Mouse (Mus musculus): ENCODE data around the gene Sufu. TPM values are rescaled to one million over a fixed set of nuclear protein-coding genes. Genes with fewer than 3 reads are reported as not detected.

Gene Sufu
- polyA plus RNA-seq, 1 experiment, result 18.6 TPM

DNA sequence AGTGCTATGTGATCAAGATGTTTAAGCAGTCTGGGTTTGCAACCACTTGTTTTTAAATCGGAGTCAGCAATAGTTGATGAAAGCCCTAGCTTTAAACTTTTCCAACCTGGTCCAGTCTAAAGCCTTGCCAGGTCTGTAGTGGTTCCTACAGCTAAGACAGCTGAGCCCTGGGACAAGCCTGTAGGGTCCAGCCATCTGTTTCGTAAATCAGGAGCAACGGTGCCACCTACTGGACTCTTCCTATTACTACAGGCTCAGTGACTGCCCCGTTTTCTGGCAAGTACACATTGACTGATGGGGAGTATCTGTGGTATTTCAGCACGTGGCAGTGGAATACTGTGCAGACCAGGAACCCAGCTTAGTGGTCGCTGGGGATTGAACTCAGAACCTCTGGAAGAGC is 47.5 kb downstream of the Sufu start:
- peak; percentile 35; the same call in 1 of the 2 replicates for TF ChIP-seq CTCF (IDR thresholded peaks at IDR 0.05; ENCODE audit: extremely low read depth, insufficient read depth, insufficient read length, insufficient replicate concordance)
- no peak for TF ChIP-seq POLR2A (IDR thresholded peaks at IDR 0.05; ENCODE audit: low read depth, low read length)
- Histone ChIP-seq H3K4me1 (ENCODE audit: control insufficient read depth, insufficient read depth, insufficient read length) (no peaks in the 10 kb centered on the region; the same call in 1 of the 2 replicates), H3K27ac (ENCODE audit: insufficient read depth, low read length) (no peak overlapping the region), H3K27me3 (ENCODE audit: control insufficient read depth, insufficient read depth, low read length) (no peaks in the 10 kb centered on the region), H3K36me3 (ENCODE audit: control insufficient read depth, insufficient read depth, low read length) (no peaks in the 10 kb centered on the region), H3K4me3 (ENCODE audit: extremely low read depth, insufficient read depth, insufficient read length) (no peak overlapping the region)
- 24% methylated on average over 6 of the region's 6 CpGs for WGBS
- peak; percentile 47 to 53 for DNase-seq (ENCODE audit: low read depth in 1 of 2, low spot score in 2 of 2)

- H3K4me1 ChIP-seq (ENCODE audit: control insufficient read depth, insufficient read depth, insufficient read length), result no peaks in the 10 kb centered on the region; the same call in 1 of the 2 replicates
- DNase-seq (ENCODE audit: low read depth in 1 of 2, low spot score in 2 of 2), result no peak
- TF ChIP-seq CTCF (IDR thresholded peaks at IDR 0.05; ENCODE audit: extremely low read depth, insufficient read depth, insufficient read length, insufficient replicate concordance) (no peak), POLR2A (IDR thresholded peaks at IDR 0.05; ENCODE audit: low read depth, low read length) (no peak)
- H3K27me3 ChIP-seq (ENCODE audit: control insufficient read depth, insufficient read depth, low read length), result no peaks in the 10 kb centered on the region
- H3K36me3 ChIP-seq (ENCODE audit: control insufficient read depth, insufficient read depth, low read length), result no peaks in the 10 kb centered on the region; the same call in 1 of the 2 replicates
- H3K27ac ChIP-seq (ENCODE audit: insufficient read depth, low read length), result no peak overlapping the region
- H3K4me3 ChIP-seq (ENCODE audit: extremely low read depth, insufficient read depth, insufficient read length), result no peak overlapping the region
- 87% methylated on average over 6 of the region's 6 CpGs for WGBS
Measured at GRCm38 (mm10) chr19:46445641-46446040, 48.9 kb downstream of the Sufu start.

DNA sequence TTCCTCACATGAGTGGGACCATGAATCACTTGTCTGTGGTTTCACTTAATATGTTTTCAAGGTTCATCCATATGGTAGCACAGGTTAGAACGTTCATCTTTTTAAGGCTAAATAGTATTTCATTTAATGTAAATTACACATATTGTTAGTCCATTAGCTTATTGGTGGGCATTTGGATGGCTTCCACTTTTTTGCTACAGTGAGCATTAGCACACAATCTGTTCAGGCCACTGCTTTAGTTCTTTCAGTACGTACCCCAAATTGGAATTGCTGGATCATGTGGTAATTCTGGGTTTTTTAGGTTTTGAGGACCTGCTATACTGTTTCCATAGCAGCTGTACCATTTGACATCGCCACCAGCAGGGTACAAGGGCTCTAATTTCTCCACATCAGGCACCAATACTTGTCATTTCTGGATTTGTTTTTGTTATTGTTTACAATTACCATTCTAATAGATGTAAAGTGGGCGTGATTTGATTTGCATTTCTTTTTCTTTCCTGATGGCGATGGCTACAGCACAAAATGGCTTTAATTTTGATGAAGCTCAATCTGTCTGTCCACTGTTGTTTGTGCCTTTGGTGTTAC is 49.8 kb downstream of the Sufu start:
- no peak overlapping the region for H3K27ac ChIP-seq (ENCODE audit: insufficient read depth, low read length)
- no peak for TF ChIP-seq POLR2A (IDR thresholded peaks at IDR 0.05; ENCODE audit: low read depth, low read length)
- no peak for TF ChIP-seq CTCF (IDR thresholded peaks at IDR 0.05; ENCODE audit: extremely low read depth, insufficient read depth, insufficient read length, insufficient replicate concordance)
- H3K4me1 ChIP-seq (ENCODE audit: control insufficient read depth, insufficient read depth, insufficient read length), result no peaks in the 10 kb centered on the region; the same call in 1 of the 2 replicates
- WGBS, result 89% methylated on average over 5 of the region's 5 CpGs
- H3K4me3 ChIP-seq (ENCODE audit: extremely low read depth, insufficient read depth, insufficient read length), result no peak overlapping the region
- H3K27me3 ChIP-seq (ENCODE audit: control insufficient read depth, insufficient read depth, low read length), result no peaks in the 10 kb centered on the region
- no peak for DNase-seq (ENCODE audit: low read depth in 1 of 2, low spot score in 2 of 2)
- H3K36me3 ChIP-seq (ENCODE audit: control insufficient read depth, insufficient read depth, low read length), result peaks cover 4% of the 10 kb centered on the region; the same call in 1 of the 2 replicates

DNA sequence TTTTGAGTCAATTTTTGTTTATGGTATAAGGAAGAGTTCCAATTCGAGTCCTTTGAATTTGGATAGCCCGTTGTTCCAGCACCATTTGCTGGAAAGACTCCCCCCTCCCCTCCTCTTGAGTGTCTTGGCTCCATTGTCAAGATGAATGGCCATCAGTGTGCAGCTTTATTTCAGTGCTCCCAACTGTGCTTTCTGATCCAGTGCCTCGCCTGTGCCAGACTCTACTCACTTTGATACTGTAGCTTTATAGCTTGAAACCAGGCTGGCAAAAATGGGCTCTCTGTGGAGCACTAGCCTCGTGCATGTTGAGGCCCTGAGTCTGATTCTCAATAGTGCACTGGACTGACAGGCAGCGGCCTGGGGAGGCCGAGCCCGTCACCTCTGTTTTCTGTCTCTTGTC is 50.4 kb downstream of the Sufu start:
- Histone ChIP-seq H3K27ac (ENCODE audit: insufficient read depth, low read length) (no peak overlapping the region), H3K4me1 (ENCODE audit: control insufficient read depth, insufficient read depth, insufficient read length) (no peaks in the 10 kb centered on the region; the same call in 1 of the 2 replicates), H3K36me3 (ENCODE audit: control insufficient read depth, insufficient read depth, low read length) (peaks cover 4% of the 10 kb centered on the region; the same call in 1 of the 2 replicates), H3K4me3 (ENCODE audit: extremely low read depth, insufficient read depth, insufficient read length) (no peak overlapping the region), H3K27me3 (ENCODE audit: control insufficient read depth, insufficient read depth, low read length) (no peaks in the 10 kb centered on the region)
- whole genome bisulfite sequencing, result 68% methylated on average over 7 of the region's 7 CpGs
- TF ChIP-seq POLR2A (IDR thresholded peaks at IDR 0.05; ENCODE audit: low read depth, low read length) (no peak), CTCF (IDR thresholded peaks at IDR 0.05; ENCODE audit: extremely low read depth, insufficient read depth, insufficient read length, insufficient replicate concordance) (no peak)
- no peak for DNase-seq (ENCODE audit: low read depth in 1 of 2, low spot score in 2 of 2)

DNA sequence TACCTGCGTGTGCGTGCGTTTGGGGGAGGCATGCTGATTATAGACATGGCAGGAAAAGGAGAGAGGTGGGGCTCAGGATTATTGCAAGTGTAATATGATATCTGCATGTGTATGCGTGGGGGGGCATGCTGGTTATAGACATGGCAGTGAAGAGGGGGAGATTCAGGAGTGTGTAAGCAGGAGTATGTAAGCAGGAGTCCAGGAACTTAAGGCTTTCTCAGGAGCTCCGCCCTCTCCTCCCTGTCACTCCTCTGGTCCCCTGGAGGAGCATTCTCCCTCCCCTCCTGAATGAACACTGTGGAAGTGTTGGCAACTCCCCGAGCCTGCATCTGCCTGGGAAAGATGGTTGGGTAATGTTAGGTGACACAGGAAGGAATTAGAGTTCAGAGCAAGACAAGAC is 51.2 kb downstream of the Sufu start:
- TF ChIP-seq CTCF (IDR thresholded peaks at IDR 0.05; ENCODE audit: extremely low read depth, insufficient read depth, insufficient read length, insufficient replicate concordance), result no peak
- 73% methylated on average over 6 of the region's 6 CpGs for WGBS
- no peak for DNase-seq (ENCODE audit: low read depth in 1 of 2, low spot score in 2 of 2)
- Histone ChIP-seq H3K27me3 (ENCODE audit: control insufficient read depth, insufficient read depth, low read length) (no peaks in the 10 kb centered on the region), H3K4me1 (ENCODE audit: control insufficient read depth, insufficient read depth, insufficient read length) (peaks cover 2% of the 10 kb centered on the region; the same call in 1 of the 2 replicates), H3K4me3 (ENCODE audit: extremely low read depth, insufficient read depth, insufficient read length) (no peak overlapping the region), H3K36me3 (ENCODE audit: control insufficient read depth, insufficient read depth, low read length) (peaks cover 4% of the 10 kb centered on the region; the same call in 1 of the 2 replicates), H3K27ac (ENCODE audit: insufficient read depth, low read length) (no peak overlapping the region)

DNA sequence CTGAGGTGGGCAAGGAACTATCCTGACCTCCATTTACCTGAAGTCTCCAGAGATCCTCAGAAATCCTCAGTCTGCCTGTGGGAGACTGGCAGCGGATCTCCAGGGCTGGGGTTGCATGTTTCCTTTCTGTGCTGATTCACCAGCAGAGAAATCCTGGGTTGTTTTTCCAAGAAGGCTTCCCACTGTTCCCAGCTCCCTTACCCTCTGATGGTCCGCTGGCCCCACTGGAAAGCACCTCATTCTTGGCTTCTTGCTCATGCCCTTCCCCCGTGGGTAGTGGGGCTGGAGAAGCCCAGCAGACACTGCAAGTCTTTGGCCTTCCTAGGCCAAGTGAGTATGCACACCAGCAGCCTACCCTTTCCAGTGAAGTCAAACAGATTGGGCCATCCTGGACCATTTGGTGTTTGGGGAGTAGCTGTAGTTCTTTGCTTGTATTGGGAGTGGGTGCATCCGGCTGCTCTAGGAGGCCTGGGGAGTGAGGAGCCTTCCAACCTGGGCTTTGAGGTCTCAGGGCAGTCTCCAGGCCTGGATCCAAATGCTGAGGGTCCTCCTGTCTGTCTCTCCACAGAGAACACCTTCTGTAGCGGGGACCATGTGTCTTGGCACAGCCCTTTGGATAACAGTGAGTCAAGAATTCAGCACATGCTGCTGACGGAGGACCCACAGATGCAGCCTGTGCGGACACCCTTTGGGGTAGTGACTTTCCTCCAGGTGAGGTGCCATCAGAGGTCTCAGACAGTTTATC is 52.7 kb downstream of the Sufu start:
- WGBS, result 91% methylated on average over 7 of the region's 7 CpGs
- no peaks in the 10 kb centered on the region for H3K27me3 ChIP-seq (ENCODE audit: control insufficient read depth, insufficient read depth, low read length)
- no peak overlapping the region for H3K4me3 ChIP-seq (ENCODE audit: extremely low read depth, insufficient read depth, insufficient read length)
- H3K36me3 ChIP-seq (ENCODE audit: control insufficient read depth, insufficient read depth, low read length), result peaks cover 4% of the 10 kb centered on the region; the same call in 1 of the 2 replicates
- no peak overlapping the region for H3K27ac ChIP-seq (ENCODE audit: insufficient read depth, low read length)
- no peak for DNase-seq (ENCODE audit: low read depth in 1 of 2, low spot score in 2 of 2)
- TF ChIP-seq POLR2A (IDR thresholded peaks at IDR 0.05; ENCODE audit: low read depth, low read length) (no peak), CTCF (IDR thresholded peaks at IDR 0.05; ENCODE audit: extremely low read depth, insufficient read depth, insufficient read length, insufficient replicate concordance) (no peak)
- peaks cover 10% of the 10 kb centered on the region; the same call in 1 of the 2 replicates for H3K4me1 ChIP-seq (ENCODE audit: control insufficient read depth, insufficient read depth, insufficient read length)
